Mouse (Mus musculus) lung, embryonic 16.5 days (tissue): Measurements from ENCODE around the gene Rnf11. TPM values are rescaled to one million over a fixed set of nuclear protein-coding genes. Genes with fewer than 3 reads are reported as not detected.
"Not testable (repeated sequence)": the region's sequence is repeated elsewhere in the genome, so short reads cannot be mapped to it uniquely, and the experiment has no call there.

Source experiments
- ATAC-seq: fragments of 200-750 bp; cut with Nextera tagmentation; 2 replicates; pipeline ENCODE4 v1.8.0; 2017; ENCODE audit warnings: low read depth, mild to moderate bottlenecking, moderate library complexity
- H3K27ac ChIP-seq: fragments of 300-500 bp; sonication (generic); 2 replicates; pipeline ENCODE4 v1.5.1; 2014; ENCODE audit warnings: mild to moderate bottlenecking, control low read depth, low read length
- H3K27me3 ChIP-seq: fragments of 300-500 bp; sonication (generic); 2 replicates; pipeline ENCODE4 v1.6.1; 2014; ENCODE audit warnings: low read depth, low read length, mixed read lengths; ENCODE audit not compliant: control insufficient read depth, insufficient read depth
- H3K36me3 ChIP-seq: fragments of 300-500 bp; sonication (generic); 2 replicates; pipeline ENCODE4 v1.6.1; 2014; ENCODE audit warnings: low read length; ENCODE audit not compliant: control insufficient read depth, insufficient read depth
- H3K4me1 ChIP-seq: fragments of 300-500 bp; sonication (generic); replicated peaks from 2 replicates; pipeline ENCODE4 v1.6.1; 2014; ENCODE audit warnings: low read length, mixed read lengths; ENCODE audit not compliant: control insufficient read depth, insufficient read depth
- H3K4me2 ChIP-seq: fragments of 300-500 bp; sonication (generic); 2 replicates; pipeline ENCODE4 v1.6.1; 2014; ENCODE audit warnings: low read depth, low read length, control low read depth
- H3K4me3 ChIP-seq: fragments of 300-500 bp; sonication (generic); 2 replicates; pipeline ENCODE4 v1.5.1; 2014; ENCODE audit warnings: mild to moderate bottlenecking, low read length, control low read depth
- H3K9ac ChIP-seq: fragments of 300-500 bp; sonication (generic); 2 replicates; pipeline ENCODE4 v1.6.1; 2014; ENCODE audit warnings: low read length, control low read depth
- H3K9me3 ChIP-seq: fragments of 300-500 bp; sonication (generic); 2 replicates; pipeline ENCODE4 v1.6.1; 2016; ENCODE audit warnings: low read length; ENCODE audit not compliant: control insufficient read depth
- WGBS: fragments of 180-500 bp; shearing (Covaris S2); extraction: QIAGEN DNeasy Blood & Tissue Kit; methylation state at CpG from one replicate; pipeline ENCODE4 v1.1.7; 2014; 5-methylcytosine and 5-hydroxymethylcytosine counted together
- polyA plus RNA-seq: library from polyadenylated mRNA; unstranded; fragments of >200 nt; fragmentation: Nextera tagmentation; extraction: Ambion mirVana; gene quantifications from 2 replicates; pipeline ENCODE4 v1.2.1, GENCODE M21; 2015

Rnf11 gene
- polyA plus RNA-seq, 1 experiment from 2014 or later, result 35.9 TPM

DNA sequence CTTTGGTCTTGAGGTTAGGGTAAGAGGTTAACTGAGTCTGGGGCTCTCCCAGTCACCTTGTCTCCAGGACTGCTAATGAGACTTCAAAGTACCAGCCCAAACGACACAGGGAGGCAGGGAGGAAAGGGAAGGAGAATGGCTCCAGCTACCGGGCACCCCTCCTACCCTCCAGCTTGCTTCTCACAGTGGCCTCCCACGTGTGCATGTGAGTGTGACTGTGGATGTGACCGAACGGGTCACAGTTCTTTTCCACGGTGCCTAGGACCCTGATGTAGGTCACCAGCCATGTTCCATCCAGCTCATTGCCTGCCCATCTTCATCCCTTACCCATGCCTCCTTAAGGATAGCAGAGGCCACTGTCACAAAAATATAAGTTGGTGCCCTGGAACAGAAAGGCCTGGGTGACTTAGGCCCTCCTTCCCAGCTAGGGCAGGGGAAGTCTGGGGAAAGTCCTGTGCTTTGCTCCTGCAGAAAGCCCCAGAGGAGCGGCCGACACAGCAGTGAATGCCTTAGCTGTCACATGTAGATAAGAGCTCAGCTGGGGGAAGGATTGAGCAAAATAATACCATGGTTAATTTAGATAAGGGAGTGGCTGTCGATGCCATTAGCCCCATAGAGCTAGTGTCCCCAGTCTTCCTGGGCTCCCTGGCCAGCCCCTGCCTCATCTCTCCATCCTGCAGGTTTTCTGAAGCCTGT lies 73.7 kb downstream of the Rnf11 start:
- H3K9me3 ChIP-seq, result no peaks in the 10 kb centered on the region
- H3K27ac ChIP-seq, result no peak overlapping the region
- no peaks in the 10 kb centered on the region for H3K27me3 ChIP-seq
- no peak overlapping the region for H3K9ac ChIP-seq
- H3K4me2 ChIP-seq, result no peak overlapping the region
- WGBS, result 50% methylated on average over 9 of the region's 9 CpGs
- no peak overlapping the region for H3K4me3 ChIP-seq
- H3K4me1 ChIP-seq, result peaks cover 12% of the 10 kb centered on the region
- no peaks in the 10 kb centered on the region for H3K36me3 ChIP-seq
- no peak for ATAC-seq

DNA sequence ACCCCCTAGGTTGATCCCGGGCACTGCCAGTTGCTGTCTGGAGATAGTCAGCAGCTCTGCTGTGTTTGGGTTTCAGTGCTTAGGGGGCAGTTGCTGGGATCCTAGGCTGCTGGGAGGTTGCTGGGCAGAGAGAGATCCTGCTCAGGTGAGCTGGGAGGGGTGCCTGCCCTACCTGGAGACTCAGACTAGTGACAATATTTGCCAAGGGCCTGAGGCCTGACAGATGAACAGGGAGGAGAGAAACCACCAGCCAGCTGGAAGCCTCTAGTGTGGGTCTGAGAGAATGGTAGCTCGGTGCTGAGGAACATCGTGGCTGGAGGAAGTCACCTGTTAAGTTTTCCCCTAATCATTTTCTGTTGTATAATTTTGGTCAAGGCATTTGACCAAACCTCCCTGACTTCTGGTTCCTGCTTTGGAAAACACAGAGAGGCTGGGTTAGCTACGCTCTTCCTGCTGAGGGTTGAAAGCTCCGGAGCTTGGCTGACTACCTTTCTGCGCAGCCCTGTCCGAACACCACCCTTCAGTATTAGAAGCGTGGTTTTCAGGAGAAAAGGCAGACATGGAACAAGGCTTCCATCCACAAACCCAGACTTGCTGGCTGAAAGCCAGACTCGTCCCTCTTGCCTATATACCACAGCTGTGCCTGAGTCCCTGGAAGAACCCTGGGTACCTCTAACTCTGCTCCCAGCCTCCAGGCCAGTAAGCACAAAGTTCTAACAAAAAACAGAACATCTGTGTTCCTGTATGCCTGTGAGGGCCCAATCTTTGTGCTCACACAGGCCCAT lies 76.6 kb downstream of the Rnf11 start:
- no peaks in the 10 kb centered on the region for H3K36me3 ChIP-seq
- no peak overlapping the region; the same call in 1 of the 2 replicates for H3K9ac ChIP-seq
- no peak overlapping the region for H3K27ac ChIP-seq
- H3K4me3 ChIP-seq, result peak overlapping the region; percentile 68
- peaks cover 16% of the 10 kb centered on the region for H3K4me1 ChIP-seq
- no peak for ATAC-seq
- no peaks in the 10 kb centered on the region for H3K9me3 ChIP-seq
- H3K4me2 ChIP-seq, result peak overlapping the region; percentile 99
- no peaks in the 10 kb centered on the region for H3K27me3 ChIP-seq
- WGBS, result 63% methylated on average over 9 of the region's 9 CpGs

DNA sequence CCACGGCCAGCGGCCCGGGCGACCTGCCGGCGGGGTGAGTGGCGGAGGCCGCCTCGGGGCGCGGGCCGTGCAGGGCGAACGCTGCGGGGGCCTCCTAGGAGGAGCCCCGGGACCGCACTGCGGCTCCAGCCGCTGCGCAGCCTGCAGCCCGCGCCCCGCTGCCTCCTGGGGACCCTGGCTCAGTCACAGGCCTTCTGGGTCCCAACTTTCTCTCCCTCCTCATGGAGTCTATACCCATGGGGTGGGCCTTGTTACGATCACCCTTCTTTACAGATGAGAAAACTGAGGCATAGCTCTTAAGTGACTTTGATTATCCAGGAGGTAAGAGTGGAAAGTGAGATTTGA lies 77.4 kb downstream of the Rnf11 start:
- no peak; the same call in 1 of the 2 replicates for ATAC-seq
- Histone ChIP-seq H3K27ac (no peak overlapping the region), H3K4me3 (peak overlapping the region; percentile 68), H3K9me3 (no peaks in the 10 kb centered on the region), H3K27me3 (no peaks in the 10 kb centered on the region), H3K4me1 (peaks cover 16% of the 10 kb centered on the region), H3K9ac (peak overlapping the region; percentile 71), H3K36me3 (no peaks in the 10 kb centered on the region), H3K4me2 (peak overlapping the region; percentile 99)
- 5% methylated on average over 12 of the region's 24 CpGs for WGBS

DNA sequence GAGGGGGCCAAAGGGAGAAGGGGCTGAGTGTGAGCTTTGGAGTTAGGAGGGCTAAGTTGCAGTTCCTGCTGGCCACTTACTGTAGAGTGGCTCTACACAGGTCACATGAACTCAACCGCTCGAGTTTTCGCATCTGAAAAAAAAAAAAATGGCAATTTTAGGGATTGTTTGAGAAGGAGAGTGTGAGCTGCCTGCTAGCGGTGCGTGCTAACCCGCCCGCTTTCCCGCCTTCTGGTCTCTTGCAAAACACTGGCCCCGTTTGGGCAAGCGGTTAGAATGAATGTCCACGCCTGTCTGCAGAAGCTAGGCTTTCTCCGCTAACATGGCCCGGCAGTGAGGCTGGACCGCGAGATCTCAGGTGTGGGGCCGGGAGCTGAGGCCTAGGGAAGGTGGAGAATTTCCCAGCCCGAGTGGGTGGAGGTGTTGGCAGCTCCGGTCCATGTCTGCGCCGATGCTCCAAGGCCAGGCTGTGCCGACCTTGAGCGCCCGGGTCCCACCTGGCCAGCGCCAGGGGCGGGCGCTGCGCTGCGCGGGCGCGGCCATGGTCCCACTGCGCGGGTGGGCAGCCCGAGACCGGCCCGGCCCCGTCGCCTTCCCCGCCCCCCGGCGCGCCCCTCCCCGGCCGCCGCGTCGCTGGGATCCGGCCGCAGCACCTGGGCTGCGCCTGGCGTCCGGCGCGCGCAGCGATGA lies 77.9 kb downstream of the Rnf11 start, which contains the start of gene Ttc39a:
TSS of gene Ttc39a (plus strand) at position 138 of the 690 bp plus-strand sequence.
- no peaks in the 10 kb centered on the region for H3K9me3 ChIP-seq
- peak within 1 kb of the TSS; percentile 68 for H3K4me3 ChIP-seq
- ATAC-seq, result peak; percentile 63

DNA sequence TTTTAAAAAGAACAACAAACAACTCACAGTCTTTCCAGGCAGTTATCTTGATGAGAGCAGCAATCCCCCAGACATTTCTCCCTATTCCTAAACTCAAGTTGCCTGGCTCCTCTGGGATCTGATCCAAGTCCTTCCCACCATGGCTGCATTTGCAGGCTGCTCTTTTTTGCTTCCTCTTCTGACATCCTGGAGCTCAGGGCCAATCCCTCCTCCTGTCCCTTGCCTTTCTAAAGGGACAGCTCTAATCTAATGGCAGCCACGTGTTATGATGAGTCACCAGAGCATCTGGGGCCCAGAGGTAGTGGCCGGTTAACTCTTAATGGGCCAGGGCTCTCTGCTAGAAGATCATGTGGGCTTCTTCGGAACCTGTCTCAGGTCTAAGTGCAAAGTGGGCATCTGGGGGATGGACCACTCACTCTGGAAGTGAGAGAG lies 78.5 kb downstream of the Rnf11 start:
- Histone ChIP-seq H3K27me3 (no peaks in the 10 kb centered on the region), H3K4me2 (peak overlapping the region; percentile 99), H3K4me3 (peak overlapping the region; percentile 68), H3K27ac (peak overlapping the region; percentile 23), H3K36me3 (no peaks in the 10 kb centered on the region), H3K4me1 (peaks cover 16% of the 10 kb centered on the region), H3K9ac (peak overlapping the region; percentile 71), H3K9me3 (no peaks in the 10 kb centered on the region)
- WGBS, result 3% methylated on average over 3 of the region's 3 CpGs
- peak; percentile 85 for ATAC-seq

More for the DNA sequence above, 77.9 kb downstream of the Rnf11 start, which contains the start of gene Ttc39a:
- H3K4me2 ChIP-seq, result peak within 1 kb of the TSS; percentile 99
- H3K4me1 ChIP-seq, result peaks cover 16% of the 10 kb centered on the region
- no peaks in the 10 kb centered on the region for H3K27me3 ChIP-seq
- WGBS, result under 1% methylated on average over 31 of the region's 56 CpGs
- peak within 1 kb of the TSS; percentile 23 for H3K27ac ChIP-seq
- no peaks in the 10 kb centered on the region for H3K36me3 ChIP-seq
- H3K9ac ChIP-seq, result peak within 1 kb of the TSS; percentile 71

GRCm38 (mm10) chr4:109405415-109405814 lies 79.1 kb downstream of the Rnf11 start:
- Histone ChIP-seq H3K9me3 (no peaks in the 10 kb centered on the region), H3K4me1 (peaks cover 16% of the 10 kb centered on the region), H3K4me3 (no peak overlapping the region), H3K36me3 (no peaks in the 10 kb centered on the region), H3K4me2 (no peak overlapping the region), H3K27me3 (no peaks in the 10 kb centered on the region), H3K9ac (no peak overlapping the region), H3K27ac (peak overlapping the region; percentile 3)
- WGBS, result 62% methylated on average over 8 of the region's 8 CpGs
- no peak for ATAC-seq

DNA sequence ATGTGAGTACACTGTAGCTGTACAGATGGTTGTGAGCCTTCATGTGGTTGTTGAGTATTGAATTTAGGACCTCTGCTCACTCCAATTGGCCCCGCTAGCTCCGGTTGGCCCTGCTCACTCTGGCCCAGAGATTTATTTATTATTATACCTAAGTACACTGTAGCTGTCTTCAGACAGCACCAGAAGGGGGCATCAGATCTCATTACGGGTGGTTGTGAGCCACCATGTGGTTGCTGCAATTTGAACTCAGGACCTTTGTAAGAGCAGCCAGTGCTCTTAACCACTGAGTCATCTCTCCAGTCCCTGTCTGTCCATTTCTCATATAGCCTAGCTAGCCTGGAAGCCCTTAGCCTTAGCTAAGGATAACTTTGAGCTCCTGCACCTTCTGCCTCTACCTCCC lies 79.6 kb downstream of the Rnf11 start:
- not testable (repeated sequence) for H3K27ac ChIP-seq, H3K27me3 ChIP-seq, H3K4me2 ChIP-seq, H3K4me3 ChIP-seq, H3K9ac ChIP-seq, ATAC-seq, H3K9me3 ChIP-seq, H3K36me3 ChIP-seq
- peaks cover 16% of the 10 kb centered on the region for H3K4me1 ChIP-seq
- WGBS, result 83% methylated on average over 3 of the region's 3 CpGs

DNA sequence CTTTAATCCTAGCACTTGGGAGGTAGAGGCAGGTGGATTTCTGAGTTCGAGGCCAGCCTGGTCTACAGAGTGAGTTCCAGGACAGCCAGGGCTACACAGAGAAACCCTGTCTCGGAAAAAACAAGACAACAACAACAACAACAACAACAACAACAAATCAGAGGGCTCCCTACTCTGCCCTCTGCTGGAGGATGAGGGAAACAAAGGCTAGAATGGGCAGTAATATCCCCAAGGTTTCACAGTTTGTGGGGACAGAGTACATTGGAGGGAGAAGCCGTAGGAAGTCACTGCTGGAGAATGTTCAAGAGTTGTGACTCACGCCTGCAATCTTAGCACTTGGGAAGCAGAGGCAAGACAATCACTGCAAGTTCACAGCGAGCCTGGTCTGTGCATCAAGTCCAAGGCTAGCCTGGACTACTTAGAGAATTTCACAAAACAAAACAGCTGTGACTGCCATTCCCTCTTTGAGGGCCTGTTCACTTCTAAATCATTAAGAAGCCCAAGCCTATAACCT lies 83.3 kb downstream of the Rnf11 start:
- WGBS, result 67% methylated on average over 5 of the region's 5 CpGs
- no peaks in the 10 kb centered on the region for H3K27me3 ChIP-seq
- no peak overlapping the region for H3K4me2 ChIP-seq
- H3K4me3 ChIP-seq, result no peak overlapping the region
- H3K9ac ChIP-seq, result no peak overlapping the region
- H3K4me1 ChIP-seq, result peaks cover 7% of the 10 kb centered on the region
- H3K9me3 ChIP-seq, result no peaks in the 10 kb centered on the region
- no peak for ATAC-seq
- no peak overlapping the region for H3K27ac ChIP-seq
- no peaks in the 10 kb centered on the region for H3K36me3 ChIP-seq
